Mouse (Mus musculus) granulocyte monocyte progenitor cell, adult 5-6 weeks (primary cell): Measurements from ENCODE around the gene Nol8. TPM values are rescaled to one million over a fixed set of nuclear protein-coding genes. Genes with fewer than 3 reads are reported as not detected.

Experiments
- ATAC-seq: replicated peaks from 2 replicates; pipeline ENCODE4 v1.8.0; 2016; ENCODE audit warnings: mild to moderate bottlenecking, moderate TSS enrichment, inconsistent platforms; ENCODE audit not compliant: poor library complexity, severe bottlenecking
- total RNA-seq, 2 experiments: library from RNA; stranded (forward) in 1 of 2; stranded (reverse) in 1 of 2; fragments of 200-712, 200-1000 nt in 1 of 2; fragments of >200 nt in 1 of 2; fragmentation: Nextera tagmentation in 1 of 2; gene quantifications; 2 replicates each; pipeline ENCODE4 v1.2.3; 2014 to 2017

The Nol8 gene
- total RNA-seq (2014; fragmentation: Nextera tagmentation) (37.6 and 37.7 TPM in 2 replicates), total RNA-seq (2017) (45.2 and 48.8 TPM in 2 replicates)

GRCm38 (mm10) chr13:49652481-49653179 is at the start of gene Nol8, which contains the start of gene Cenpp:
Gene Nol8, plus strand, starts transcription at chr13:49653078.
Gene Cenpp, minus strand, starts transcription at chr13:49652785.
- peak; percentile 96 for ATAC-seq

DNA sequence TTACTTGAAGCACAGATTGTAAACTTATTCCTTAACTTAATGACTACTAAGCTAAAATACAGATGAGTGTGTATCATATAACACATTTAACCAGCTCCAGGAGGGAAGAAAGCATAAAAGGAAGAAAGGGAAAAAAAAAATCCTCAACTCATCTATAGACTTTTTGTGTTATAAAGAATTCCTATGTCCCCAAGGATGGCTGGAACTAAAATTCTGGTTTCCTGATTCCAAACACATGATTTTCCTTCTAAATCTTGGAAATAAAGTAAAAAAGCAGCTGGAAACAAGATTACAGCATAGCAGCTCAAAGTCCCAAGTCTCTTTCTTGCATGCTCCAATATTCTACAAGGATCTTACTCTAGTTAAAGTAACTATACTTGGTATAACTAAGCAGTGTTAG is 49.3 kb upstream of the Nol8 start:
- ATAC-seq, result no peak

DNA sequence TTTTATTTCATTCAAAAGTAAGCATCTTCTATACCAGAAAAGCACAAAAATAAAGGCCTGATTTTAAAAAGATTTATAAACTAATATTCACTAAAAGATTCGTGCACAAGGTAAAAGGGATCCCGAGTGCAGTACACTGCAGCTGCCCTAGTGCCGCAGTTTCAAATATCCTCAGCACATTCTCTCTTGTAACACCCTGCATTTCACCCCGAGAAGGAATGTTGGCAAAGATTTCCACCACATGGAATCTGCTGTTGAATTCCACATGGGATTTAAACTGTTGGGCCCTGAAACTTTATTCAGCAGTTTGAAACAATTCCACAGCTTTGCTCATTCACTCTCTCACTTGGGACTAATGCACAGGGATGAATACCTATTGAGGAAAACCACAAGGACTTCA is 45.2 kb upstream of the Nol8 start, which contains the start of gene Ogn:
Gene Ogn, plus strand, starts transcription at position 333 of the 400 bp plus-strand sequence.
- no peak for ATAC-seq

DNA sequence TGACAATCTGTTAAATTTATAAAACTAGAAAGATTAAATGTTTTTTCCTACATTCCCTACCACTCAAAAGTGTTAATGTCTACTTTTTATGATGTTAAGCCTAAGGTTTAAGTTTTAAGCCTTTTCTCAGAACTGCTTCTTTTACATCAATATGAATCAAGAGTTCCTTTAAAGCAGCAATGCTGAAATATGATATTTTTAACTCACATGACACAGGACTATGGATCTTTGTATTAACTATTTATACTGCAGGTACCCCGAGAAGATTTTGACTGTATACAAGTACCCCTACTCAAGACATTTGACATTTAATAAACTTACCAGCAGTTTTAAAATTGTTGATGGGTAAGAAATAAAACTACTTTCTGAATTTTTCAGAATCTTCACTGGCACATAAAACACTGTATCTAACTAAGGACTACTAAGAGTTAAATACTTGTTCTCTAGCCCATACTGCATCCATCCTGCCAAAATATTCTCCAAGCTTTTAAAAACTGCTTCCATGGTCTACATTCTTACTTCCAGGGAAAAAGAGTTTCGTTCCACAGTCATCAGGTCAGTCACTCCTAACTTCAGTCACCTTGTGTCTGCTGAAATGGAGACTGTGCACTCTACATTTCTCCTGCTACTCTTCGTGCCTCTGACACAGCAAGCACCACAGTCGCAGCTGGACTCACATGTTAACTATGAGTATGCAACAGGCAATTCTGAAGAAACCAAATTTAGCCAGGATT is 44.1 kb upstream of the Nol8 start:
- ATAC-seq, result no peak

DNA sequence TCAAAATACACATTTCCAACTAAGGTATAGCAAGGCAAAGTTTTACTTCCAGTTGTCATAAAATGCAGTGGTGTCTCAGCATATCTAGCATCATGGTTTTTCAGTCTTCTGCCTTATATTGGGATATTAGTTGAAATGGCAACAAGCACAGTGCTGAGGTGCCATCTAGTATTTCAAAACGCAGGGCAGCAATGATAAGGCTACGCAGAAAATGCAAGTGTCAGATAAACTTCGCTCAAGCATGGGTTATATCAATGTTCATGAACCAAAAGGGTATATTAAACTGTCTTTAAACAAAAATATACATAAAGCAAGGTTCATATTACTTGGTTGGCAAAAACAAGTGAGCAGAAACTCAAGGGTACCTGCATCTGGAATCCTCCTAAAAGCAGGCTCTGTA is 35.9 kb upstream of the Nol8 start:
- no peak for ATAC-seq

DNA sequence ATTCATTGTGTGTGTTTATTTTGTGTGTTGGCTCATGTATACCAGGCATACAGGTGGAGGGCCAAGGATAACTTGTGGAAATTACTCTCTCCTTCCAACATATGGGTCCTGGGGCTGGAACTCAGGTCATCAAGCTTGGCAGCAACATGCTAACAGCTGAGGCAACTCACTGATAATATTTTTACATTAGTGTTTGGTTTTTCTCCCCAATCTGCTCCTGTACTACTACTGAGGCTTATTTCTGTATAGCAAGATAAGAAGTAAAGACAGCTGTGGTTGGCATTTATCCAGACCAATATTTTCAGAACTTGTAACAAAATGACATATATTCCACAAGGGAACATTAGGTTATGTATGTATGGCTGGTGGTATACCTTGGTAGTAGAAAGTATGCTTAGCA is 34.5 kb upstream of the Nol8 start:
- no peak for ATAC-seq

DNA sequence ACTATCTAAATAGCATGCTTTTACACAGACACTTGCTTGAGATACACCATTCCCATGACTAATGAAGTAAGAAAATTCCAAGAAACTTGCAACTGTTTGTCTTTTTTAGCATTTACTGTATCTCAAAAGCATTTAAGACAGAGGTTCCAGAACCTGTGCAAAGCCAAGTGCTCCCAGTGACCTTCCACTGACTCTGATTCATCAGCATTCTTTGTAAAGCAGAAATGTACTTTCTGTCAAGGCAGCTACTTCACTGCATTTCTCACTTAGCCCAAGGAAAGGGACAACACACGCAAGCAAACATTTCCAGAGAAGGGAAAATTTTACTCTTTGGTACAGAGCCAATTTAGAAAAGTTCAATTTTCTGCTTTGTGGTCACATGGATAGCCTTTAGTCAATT is 29.7 kb upstream of the Nol8 start:
- ATAC-seq, result no peak

DNA sequence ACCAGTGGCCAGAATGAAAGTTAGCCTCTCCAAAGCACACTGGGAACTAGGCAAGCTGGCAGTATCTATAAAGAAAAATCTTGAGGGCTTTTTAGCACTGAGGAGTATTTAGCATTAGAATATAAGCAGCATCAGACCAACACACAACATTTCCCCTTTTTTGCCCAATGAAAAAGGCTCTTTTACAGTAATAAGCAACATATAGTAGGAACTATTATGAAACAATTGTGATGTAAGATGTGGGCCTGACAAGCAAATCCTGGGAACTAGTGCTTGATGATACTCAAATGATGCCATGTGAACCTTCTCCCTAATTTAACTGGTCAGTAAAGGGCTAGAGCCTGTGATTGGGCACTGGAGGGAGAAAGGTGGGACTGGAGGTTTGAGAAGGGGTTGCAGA is 24.7 kb upstream of the Nol8 start:
- peak; percentile 97 for ATAC-seq

GRCm38 (mm10) chr13:49629076-49629475 is 23.8 kb upstream of the Nol8 start:
- ATAC-seq, result no peak

DNA sequence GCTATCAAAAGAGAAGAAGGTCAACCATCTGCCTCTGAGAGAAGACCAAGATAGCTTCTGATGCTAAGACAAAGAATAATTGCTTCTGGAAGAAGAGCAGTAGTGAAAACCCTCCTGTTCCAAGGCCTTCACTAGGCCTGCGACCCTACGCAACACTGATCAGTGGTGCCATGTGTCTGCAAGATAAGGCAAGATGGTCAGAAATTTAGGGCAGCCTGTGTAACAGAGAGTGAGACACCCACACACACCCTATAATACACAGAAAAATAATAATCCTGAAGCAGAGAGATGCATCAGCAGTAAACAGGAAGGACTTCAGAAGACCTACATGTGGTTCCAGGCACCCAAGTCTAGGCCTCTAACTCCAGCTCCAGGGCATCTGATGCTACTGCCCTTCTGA is 12.9 kb upstream of the Nol8 start:
- ATAC-seq, result no peak

- no peak for ATAC-seq
Observed at GRCm38 (mm10) chr13:49642650-49643049, 10.2 kb upstream of the Nol8 start.

- ATAC-seq, result no peak
Observed at GRCm38 (mm10) chr13:49643669-49644362, 9.1 kb upstream of the Nol8 start.

DNA sequence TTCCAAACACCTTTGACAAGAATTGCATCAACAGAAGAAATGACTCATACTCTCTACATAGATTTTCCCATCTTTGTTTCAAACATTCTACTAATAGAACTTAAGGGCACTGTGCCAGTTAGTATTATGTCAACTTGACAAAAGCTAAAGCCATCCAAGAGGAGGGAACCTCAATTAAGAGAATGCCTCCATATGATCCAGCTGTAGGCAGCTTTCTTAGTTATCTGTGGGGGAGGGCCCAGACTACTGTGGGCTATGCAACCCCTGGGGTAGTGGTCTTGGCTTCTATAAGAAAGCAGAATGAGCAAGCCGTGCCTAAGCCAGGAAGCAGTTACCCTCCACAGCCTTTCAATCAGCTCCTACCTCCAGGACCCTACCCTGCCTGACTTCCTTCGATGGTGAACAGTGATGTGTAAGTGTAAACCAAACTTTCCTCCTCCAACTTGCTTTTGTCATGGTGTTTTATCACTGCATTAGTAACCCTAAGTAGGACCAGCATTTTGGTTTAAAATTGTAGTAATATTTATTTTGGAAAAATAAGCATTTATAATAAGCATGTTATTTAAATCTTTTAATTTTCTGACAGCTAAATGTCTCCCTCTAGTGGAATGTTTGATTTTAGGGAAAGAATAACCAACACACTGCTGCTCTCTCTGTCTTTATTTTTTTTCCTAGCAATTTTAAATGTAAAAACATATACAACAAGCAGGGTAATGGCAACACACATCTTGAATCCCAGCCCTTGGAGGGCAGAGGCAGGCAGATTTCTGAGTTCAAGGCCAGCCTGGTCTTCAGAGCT is 7.9 kb upstream of the Nol8 start:
- no peak for ATAC-seq

DNA sequence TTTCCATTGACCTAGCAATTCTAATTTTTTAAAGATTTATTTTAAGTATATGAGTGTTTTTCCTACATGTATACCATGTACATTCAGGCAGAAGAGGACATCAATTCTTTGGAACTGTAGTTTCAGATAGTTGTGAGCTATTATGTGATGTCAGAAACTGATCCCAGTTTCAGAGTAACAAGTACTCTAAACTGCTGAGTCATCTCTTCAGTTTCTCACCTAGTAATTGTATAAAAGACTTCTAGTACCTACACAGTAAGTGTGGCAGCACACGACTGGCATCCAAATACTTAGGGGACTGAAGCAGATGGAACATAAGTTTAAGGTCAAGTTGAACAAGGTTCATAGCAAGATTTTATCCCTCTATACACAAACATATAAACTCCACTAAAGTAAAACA is 6.9 kb upstream of the Nol8 start:
- no peak for ATAC-seq

GRCm38 (mm10) chr13:49651136-49651535 is 1.7 kb upstream of the Nol8 start:
- no peak for ATAC-seq

DNA sequence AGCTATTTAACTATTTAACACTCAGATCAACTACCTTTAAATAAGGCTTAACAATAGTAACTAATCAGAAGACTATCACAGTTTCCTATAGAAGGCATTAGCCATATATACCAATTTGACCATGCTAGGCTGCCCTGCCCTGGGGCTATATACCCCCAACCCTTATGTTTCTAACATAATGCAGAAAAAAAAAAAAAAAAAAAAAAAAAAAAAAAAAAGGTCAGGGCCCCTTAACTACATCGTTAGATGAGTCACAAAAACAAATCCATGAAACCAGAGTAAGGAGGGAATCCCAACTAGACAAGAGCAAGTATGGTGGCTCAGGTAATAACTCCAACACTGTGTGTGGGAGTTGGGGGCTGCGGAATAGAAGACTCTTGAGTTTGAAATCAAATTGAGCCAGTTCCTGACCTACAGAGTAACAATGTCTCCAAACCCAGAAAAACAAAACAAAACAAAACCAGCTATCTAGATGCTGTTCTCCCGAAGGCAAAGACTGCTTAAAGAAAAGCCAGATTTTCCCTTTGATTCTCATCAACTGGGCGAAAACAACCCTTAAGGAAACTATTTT is 1.0 kb upstream of the Nol8 start:
- ATAC-seq, result no peak

GRCm38 (mm10) chr13:49653180-49653541 is 283 bp downstream of the Nol8 start:
- peak; percentile 43 for ATAC-seq

DNA sequence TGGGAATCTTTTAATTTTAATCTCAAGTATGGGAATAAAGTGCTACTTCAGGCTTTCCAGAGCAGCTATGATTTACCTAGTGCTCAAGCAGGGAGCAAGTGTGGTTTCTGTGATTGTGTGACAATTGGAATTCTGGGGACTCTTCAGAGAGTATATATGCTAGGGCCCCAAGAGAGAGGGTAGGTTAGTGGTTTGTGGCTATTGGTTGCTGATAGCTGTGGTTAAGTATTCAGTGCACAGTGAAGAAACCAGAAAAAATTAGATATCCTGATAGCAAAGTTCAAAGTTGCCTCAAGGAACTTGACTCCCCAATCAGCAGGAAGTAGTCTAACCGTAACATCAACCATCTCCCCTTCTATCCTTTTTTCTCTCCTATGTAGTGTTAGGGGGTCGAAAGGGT is 24.9 kb downstream of the Nol8 start:
- ATAC-seq, result no peak

- ATAC-seq, result peak; percentile 99
Observed at GRCm38 (mm10) chr13:49681351-49682232, 28.7 kb downstream of the Nol8 start, which contains the start of gene Iars. Gene Iars, plus strand, starts transcription at chr13:49682100.
